Mouse (Mus musculus) mouse embryonic stem cell (cell line): Measurements from ENCODE around the gene Calm4.
"Not testable (repeated sequence)": the region's sequence is repeated elsewhere in the genome, so short reads cannot be mapped to it uniquely, and the experiment has no call there.

ENCODE experiments used
- in situ Hi-C, 2 experiments: fragments of 300-500 bp; cut with MboI; formaldehyde crosslinking; loops; 1 replicate in 1 of 2; 3 replicates in 1 of 2; pipeline ENCODE4 v1.14.3; 2019 to 2020; ENCODE audit warnings: low sequenced_read_pairs in 2 of 2, low pct_unique_long_range_greater_than_20kb in 1 of 2, mixed read lengths in 1 of 2; ENCODE audit not compliant: unreplicated experiment in 1 of 2

The Calm4 gene

DNA sequence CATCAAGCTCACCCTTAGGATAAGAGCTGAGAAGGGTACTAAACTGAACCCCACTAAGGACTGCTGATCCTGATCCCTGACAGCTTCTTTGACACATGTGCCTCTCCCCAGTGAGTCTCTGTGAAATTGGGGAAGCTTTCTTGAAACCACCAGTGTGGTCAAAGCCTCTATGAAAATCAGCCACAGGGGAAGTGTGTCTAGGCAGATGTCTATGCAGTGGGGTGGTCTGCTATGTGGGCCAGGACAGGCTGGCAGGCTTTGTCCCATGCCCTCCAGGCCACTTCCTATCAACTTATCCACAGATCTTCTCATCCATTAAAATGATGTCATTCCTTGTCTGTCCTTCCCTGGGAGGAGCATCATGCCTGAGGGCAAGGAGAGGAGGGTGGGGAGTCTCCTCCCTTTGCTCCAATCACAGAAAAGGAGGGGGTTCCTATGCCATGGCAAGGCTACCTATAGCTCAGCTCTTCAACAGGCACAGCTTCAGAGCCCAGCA is at the start of gene Calm4:
Gene Calm4, plus strand, starts transcription at position 446 of the 496 bp plus-strand sequence.
- in situ Hi-C loops: not testable (repeated sequence)

DNA sequence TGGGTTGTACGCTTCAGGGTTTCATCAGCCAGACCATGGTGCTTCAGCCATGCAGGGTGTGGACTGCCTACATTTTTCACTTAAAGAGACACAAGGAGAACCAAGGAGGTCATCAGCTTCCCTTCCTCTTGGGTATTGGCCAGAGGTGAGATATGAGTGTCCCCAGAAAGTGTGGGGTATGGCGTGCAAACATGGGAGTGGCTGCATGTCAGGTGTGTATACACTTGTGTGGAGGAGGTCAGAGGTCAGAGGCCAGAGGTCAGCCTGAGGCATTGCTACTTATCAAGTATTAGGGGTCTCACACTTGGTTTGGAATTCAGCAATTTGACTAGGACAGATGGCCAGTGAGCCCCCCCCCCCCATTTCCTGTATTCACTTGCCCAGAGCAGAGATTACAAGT is 49.0 kb upstream of the Calm4 start:
- in situ Hi-C loops: no loop called here

DNA sequence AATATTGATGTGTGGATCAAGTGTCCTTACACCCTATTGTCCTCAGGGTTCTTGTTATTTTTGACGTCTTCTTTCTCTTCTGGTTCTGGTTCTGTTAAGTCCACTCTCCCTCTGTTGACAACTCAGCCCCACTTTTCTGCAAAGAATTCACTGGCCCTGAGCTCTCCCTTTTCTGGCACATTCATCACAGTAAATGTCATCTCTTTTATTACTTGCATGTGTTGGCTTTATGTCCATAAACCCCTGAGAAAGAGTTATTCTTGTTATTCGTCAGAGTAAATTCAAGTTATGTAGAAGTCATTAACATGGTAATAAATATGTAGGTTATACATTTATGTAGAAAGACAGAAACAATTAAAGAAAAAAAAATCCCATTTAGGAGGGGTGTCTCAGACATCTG is 48.0 kb upstream of the Calm4 start:
- in situ Hi-C loops: no loop called here

DNA sequence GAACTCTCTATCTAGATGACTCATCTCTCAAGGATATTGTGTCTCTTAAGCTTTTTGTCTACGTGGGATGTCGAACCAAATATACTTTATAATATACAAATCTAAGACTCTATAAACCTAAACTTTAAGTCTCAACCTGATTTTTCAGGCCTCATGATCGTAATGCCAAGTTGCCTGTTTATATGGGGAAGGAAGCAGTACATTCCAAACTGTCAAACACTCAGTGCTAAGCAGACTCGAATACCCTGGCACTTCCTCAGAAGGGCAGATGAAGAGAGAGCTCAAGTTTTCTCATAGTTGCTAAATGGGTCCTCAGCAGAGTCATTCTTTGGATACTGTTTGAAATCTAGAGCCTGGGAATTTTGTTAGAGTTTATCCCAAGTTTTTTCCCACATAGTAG is 40.9 kb upstream of the Calm4 start:
- in situ Hi-C loops: no loop called here

DNA sequence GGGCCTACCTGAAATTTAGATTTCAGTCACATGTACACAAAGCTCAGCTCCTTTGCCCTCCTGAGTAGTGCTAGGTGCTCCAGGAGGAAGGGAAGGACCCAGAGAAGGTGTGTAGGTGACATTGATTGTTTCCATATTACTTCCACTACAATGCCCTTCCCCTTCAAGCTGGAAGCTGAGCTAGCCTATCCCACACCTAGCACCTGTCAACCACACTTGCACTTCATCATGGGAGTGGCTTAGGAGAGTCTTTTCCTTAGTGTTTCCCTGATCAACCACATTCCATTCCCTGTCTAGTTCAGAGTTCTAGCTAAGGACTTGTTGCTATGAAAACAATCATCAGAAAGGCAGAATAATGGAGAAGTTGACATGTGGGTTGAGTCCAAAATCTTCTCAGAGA is 38.8 kb upstream of the Calm4 start:
- in situ Hi-C loops: no loop called here

DNA sequence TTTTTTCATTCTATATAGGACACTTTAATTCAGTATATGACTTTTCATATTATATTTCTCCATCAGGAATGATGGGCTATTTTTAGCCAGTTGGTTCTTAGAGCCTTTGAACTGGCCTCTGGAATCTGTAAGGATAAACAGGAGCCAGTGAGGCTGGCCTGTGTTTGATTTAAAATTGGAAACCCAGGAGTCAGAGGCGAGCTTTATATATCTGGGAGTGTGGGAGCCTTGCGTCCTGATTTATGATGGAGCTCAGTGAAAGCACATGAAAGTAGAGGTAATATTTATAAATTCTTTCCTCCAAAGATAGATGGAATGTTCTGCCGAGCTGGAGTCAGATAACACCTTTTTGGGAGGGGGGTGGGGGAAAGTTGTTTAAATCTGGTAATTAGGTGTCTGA is 38.2 kb upstream of the Calm4 start:
- in situ Hi-C loops: no loop called here

DNA sequence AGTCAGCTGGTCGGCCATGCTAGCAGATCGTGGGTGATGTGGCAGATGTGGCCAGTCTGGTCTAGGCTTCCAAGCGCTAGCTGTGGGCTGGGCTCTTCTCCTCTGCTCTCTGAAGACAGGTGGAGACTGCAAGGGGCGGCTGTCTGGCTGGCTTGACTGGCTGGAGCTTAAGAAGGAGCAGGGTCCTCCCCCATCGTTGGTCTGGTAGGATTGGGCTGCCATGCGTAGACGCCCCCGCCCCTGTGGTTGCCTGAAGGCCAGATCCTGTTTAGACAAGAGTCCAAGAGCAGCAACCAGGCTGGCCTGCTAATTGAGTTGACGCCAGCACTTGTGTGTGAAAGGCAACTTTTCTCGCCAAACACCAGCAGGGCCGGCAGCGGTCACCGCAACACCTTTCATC is 33.4 kb upstream of the Calm4 start, which contains the start of gene Calml3:
Gene Calml3, minus strand, starts transcription at position 131 of the 400 bp plus-strand sequence.
- in situ Hi-C loops: no loop called here

DNA sequence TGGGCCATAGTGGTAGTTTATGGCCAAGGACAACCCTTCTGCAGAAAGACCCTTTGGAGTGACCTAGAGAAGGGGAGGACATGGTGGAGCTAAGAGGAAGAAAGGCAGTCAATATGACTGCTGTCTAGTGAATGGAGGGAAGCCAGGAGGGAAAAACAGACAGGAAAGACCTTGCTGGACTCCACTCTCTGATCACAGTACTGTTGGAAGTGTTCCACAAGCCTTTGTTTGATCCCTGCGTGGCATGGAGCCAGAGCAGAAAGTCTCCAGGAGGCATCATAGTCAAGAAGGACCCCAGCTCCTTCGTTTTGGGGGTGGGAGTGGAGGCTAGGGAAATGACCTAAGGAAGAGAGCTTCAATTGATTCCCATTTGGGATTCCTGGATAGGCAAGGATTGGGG is 32.4 kb upstream of the Calm4 start:
- in situ Hi-C loops: no loop called here

DNA sequence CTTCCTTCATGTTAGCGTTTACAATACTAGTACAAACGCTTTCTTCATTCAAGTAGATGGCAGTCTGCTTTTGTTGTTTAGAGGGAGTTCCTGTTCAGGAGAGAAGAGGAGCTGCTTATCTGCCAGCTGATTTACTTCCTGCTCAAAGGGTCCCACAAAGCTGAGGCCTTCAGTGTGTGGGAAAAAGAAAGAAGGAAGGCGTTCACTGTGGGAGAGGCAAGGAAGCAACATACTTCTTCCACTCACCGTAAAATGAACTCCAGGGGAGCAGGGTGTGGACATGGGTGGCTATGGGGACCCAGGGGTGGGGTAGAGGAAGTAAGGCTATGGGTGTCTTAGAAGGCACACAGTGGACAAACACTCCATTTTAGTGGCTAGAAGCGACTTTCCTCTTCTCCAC is 31.9 kb upstream of the Calm4 start:
- in situ Hi-C loops: no loop called here

DNA sequence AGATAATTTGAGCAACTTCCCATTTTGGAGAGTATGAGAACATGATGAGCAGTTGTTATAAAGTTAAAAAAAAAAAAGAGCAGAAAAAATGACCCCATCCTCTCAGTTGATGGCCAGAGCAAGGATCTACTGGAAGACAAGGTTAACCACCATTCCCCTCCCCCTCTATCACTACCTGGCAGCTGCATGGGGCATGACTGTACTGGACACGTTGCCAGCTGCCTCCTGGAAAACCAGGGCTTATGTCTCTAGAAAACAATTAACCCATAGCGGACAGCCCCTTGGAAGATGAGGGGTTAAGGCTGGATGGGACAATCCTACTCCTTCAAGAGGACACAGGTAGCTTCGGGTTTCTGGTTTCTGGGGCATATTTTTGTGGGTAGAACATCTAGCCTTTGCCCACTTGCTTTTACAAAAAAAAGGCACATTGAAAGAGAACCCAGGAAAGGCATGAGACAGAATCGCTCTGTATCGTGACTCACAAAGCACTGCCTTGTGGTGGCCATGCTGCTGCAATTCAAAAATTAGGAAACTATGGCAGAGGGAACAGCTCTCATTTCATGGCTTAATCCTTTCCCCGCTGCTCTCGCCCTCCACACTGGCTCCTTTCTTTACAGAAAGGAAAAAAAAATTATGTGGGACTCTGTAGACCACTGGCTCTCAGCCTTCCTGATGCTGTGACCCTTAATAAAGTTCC is 30.3 kb upstream of the Calm4 start:
- in situ Hi-C loops: no loop called here

DNA sequence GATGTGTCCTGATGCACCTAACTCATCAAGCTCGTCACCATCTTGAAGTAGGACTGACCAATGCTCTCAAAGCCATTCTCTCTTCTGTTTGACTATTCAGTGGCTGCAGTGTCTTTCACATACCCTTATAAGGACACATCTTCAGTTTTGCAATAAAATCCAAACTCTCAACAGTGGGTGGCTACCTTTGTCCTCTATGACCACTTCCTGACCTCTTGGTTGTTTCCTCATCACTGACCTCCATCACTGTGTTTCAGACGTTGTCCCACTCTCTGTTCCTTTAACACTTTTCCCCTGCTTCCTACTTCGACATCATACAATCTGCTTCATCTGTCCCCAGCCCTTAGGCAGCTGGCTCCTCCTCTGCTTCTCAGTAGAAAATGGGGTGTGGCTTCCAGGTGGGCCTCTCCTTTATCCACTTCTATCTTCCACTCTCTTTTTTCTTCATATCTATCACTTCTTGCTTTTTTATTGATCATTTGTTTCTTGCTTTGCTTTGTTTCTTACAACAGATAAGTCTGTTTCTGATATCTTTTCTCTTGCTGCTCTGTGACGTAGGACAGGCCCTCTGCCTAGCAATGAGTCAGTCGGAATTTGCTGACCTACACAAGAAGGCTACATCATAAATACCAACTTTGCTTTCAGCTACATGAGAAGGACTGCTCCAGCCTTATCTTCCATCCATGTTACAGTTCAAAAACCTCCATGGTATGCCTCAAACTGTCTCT is 19.4 kb upstream of the Calm4 start:
- in situ Hi-C loops: no loop called here

DNA sequence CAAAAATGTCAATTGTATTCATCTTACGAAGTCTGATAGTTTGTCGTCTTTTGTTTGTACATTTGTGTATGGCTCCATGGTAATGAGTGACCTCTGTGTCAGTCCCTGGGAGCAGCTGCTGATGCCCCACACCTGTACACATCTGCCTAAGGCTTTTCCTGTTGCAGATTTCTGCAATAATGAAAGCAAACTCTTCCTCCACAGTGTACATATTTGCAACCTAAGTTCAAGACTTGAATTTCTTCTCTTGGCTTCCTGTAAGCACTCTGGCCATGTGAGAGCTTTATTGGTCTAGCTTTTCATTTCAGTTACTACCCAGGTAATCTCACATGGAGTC is 18.8 kb upstream of the Calm4 start:
- in situ Hi-C loops: no loop called here

DNA sequence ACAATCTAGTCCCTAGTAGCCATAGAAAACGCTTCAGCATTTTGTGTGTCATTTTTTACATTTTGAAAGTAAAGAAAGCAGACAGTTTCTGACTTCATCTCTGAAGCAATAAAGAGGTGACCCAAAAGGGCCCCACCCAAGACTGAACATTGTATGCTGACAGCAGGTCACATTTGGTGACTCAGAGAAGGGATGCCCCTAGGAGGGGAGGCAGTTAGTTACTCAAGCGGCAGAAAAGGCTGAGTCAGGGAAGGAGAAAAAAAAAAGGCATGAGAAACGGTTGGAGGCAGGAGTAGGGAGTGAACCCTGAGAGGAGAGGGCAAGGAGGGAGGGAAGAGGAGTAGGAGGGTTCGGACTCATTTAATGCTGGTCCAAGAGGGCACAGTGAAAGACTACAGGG is 15.5 kb upstream of the Calm4 start:
- in situ Hi-C loops: no loop called here

DNA sequence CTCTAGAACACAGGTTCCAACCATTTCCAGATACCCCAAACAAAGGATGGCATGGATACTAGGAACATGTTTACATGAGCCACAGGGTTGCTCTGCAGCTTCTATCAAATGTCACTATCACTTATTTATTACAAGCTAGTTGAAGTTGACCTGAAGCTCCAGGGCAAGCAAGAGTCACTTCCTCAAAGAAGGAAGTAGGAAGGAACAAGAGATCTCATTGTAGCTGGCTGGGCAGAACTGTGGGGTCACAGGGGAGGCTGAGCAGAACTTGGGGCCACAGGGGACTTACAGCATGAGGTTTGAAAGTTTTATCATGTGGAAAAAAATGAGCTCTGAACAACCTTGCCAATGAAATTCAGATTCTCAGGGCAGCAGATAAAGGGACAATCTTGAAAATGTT is 11.8 kb upstream of the Calm4 start:
- in situ Hi-C loops: no loop called here

DNA sequence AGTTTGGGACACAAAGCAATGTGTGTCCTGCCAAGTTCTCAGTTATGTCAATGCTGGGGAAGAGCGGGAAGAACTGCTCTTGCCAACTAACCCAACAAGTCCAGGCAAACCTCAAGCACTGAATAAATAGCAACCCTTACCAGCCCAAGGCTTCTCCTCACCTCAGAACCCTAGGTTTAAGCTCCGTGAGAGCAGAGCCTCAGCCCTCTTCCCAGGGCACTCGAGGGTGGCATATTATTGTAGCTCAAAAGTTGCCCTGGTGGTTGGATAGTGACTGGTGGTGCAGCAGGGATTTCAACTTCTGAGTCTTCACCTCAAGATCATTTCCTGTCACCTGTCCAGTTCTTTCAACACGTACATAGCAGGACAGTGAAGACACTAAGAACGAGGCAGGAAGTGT is 6.0 kb upstream of the Calm4 start:
- in situ Hi-C loops: no loop called here

DNA sequence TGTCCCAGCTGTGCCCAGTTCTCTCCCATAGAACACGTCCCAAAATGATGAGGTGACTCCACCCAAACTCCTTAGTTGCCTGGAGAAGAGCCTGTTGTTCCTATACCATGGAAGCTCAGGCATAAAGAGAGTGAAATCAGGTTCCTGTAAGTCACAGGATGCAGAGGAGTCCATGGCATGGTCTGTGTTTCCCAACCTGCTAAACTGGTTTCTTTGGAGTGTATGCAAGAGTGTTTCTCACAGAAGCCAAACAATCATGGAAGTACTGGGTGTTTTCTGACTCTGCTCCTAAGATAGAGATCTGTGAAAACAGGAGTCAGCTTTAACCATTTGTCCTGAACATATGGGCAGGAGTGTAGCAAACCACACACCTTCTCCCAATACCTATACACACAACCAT is 5.6 kb upstream of the Calm4 start:
- in situ Hi-C loops: no loop called here

DNA sequence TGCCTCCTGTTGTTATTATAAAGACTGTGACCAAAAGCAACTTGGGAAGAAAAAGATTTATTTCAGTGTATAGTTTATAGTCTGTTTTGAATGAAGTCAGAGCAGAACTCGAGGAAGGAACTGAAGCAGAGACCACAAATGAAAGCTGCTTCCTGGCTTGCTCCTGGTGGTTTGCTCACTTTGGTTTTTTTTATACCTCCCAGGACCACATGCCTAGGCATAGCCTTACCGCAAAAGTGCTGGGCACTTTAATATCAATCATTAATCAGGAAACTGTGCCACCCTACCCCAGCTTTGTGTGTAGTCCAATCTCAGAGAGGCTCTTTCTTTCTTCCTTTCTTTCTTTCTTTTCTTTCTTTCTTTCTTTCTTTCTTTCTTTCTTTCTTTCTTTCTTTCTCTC is 5.1 kb upstream of the Calm4 start:
- in situ Hi-C loops: no loop called here

DNA sequence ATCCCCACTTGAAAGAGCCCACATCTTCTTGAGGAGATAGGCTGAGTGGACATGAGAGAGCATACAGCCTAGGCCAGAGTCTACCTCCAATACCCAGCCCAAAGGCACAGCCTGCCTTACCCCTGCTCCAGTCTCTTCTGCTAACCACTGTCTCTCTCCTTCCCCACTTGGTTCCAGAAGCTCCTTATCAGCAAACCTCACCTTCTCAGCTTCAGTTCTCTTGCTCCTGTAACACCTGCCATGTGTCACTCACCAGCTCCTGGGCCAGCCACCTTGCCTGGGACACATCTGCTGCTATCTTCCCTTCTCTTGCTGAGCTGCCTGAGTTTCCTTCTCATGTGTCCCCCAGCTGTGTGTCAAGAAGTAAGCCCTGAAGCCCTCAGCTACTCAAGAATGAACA is 3.9 kb upstream of the Calm4 start:
- in situ Hi-C loops: not testable (repeated sequence)

DNA sequence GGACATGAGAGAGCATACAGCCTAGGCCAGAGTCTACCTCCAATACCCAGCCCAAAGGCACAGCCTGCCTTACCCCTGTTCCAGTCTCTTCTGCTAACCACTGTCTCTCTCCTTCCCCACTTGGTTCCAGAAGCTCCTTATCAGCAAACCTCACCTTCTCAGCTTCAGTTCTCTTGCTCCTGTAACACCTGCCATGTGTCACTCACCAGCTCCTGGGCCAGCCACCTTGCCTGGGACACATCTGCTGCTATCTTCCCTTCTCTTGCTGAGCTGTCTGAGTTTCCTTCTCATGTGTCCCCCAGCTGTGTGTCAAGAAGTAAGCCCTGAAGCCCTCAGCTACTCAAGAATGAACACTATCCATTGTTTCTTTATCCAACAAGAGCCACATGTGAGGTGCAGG is 3.1 kb downstream of the Calm4 start:
- in situ Hi-C loops: not testable (repeated sequence)

DNA sequence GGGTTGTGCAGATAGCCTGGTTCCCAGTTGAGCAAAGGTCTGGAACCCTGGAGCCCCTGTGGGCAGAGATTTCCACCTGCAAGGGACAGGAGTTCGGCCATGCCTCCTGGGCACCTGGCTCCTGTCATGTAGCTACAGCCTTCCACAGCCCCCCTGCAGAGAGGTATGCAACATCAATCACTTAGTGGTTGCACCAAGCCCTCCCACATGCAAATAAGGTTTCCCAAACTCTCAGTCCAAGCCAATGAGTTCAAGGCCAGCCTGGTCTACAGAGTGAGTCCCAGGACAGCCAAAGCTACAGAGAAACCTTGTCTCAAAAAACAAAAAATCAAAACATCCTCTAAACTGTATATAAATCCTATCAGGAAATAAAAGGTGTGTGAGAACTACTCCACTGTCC is 12.8 kb downstream of the Calm4 start:
- in situ Hi-C loops: no loop called here
